Mouse (Mus musculus): Measurements from ENCODE around the gene Tfap4.

The Tfap4 gene

DNA sequence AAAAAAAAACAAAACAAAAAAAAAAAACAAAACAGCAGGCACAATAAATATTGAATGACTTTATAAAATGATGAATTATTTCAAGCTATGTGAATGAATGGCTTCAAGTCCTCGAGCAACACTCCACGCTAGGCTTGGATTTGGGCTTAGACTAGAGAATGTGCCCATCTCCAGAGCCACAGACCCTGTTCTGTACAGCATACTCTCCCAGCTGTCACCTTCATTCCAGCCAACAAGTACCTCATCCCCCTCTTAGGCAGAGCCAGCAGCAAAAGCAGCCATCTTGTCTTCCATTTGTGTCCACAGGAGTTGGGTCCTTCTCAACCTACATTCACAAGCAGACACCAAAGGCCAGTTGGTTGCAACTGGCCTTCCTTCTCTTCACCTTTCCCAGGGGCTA lies 39.8 kb downstream of the Tfap4 start:
- DNase-seq (ENCODE audit: low spot score), result no peak

DNA sequence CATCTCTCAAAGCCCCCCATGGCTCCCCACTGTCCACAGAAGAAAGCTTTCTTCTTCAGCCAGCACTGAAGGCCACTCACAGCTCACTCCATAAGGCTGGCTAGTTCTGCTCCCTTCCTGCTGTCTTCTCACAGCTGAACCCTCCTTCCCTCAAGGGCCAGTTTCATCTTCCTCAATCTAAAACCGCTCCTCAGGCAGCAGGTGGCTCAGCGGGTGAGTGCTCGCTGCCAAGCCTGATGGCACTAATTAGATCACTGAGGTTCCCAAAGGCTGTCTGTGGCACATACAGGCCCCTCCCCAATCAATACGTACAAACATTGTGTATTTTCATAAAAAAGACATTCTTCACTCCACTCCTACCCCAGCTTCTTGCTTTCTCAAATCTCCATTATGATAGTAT lies 40.5 kb downstream of the Tfap4 start:
- DNase-seq (ENCODE audit: low spot score), result no peak

DNA sequence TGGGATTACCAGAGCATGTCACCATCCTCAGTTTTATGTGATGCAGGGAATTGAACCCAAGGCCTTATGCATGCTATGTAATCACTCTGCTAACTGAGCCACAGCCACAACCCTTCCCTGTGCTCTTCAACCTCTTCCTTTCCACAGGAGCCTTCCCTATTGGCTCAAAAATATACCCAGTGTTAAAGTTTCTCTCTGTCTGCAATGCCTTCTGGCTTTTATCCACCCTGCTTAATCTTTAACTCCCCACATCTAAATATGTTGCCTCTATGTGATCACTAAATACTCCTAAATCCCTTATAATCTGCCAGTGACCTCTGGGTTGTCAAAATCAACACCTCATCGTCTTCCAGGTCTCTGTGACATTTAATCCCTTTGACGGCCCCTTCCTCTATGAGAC lies 41.7 kb downstream of the Tfap4 start:
- no peak for DNase-seq (ENCODE audit: low spot score)

DNA sequence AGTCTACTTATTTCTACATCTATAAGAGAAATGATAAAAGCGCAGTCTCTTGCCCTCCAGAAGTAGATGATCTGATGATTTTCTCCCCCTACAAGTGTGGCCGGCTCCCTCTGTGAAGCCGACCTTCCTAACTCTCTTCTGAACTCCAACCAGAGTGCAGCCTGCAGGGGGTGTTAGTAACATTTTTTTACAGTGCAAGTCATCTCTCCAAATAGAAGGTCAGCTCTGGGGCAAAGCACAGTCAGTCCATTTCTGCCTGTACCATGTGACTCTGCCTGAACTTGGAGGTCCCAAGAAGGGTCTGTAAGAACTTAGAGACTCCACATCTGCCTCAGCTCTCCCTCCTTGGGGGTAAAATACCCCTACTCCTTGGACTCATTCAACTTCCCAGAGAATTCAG lies 45.3 kb downstream of the Tfap4 start:
- no peak for DNase-seq (ENCODE audit: low spot score)

DNA sequence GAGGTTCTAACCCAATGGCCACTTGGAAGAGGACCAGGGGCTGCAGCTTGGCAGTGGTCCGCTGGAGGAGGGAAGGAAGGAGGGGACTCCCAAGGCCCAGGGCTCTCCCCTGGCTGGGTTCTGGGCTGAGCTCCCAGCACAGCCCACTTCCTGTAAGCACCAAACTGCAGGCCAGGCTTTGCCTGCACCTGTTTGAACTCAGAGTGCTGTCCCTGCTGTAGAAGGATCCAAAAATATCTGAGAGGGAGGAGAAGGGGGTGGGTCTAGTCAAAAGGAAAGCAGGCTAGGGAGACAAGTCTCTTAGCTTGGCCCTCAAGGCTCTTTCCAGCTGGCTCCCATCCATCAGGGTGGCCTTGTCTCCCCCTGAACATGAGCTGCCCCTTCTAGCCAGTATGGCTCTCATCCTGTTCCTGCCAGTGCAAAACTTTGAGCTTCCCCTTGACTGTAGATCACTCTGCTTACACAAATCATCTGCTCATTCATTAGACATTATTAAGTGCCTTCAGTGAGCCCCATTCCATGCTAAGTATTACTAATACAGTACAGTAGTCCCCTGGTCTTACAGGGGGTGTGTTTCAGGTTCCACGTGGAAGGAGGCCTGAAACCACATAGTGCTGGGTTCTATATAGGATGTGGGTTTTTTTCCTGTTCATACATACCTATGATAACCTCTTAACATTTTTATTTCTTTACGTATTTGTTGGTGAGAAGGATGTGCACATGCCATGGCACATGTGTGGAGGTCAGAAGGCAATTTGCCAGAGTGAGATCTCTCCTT lies 46.8 kb downstream of the Tfap4 start:
- DNase-seq (ENCODE audit: low spot score), result no peak

DNA sequence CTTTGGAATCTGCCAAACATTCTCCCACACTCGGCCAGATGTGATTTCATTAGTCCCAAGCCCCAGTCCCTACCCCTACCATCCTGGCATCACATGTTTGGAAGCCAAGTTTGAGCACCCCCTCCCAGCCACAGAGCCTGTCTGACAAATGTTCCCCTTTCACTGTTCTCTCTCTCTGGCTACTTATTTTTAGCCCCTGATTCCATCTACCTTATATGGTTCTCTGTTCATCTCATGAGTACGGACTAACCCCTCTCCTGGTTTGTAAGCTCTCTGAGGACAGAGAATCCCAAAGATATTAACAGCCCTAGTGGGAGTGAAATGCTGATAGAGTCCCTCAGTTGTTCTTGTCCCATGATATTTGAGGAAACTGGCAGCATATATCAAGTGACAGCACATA lies 48.3 kb downstream of the Tfap4 start:
- DNase-seq (ENCODE audit: low spot score), result no peak

DNA sequence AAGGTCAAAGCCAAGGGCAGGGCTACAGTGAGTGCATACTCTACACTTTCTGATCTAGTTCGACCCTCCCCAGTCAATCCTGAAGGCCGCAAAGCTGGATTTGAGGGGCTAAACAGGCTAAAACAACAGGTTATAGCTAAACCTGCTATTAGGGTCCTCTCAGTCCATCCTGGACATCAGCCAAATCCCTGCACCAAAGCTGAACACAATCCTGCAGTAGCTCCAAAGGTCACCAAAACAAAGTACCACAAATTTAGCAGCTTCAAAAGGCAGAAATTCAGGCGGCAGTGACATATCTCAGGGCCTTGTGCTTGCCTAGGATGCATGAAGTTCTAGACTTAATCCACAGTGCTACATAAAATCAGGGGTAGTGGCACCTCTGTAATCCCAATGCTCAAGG lies 53.5 kb downstream of the Tfap4 start:
- no peak for DNase-seq (ENCODE audit: low spot score)

DNA sequence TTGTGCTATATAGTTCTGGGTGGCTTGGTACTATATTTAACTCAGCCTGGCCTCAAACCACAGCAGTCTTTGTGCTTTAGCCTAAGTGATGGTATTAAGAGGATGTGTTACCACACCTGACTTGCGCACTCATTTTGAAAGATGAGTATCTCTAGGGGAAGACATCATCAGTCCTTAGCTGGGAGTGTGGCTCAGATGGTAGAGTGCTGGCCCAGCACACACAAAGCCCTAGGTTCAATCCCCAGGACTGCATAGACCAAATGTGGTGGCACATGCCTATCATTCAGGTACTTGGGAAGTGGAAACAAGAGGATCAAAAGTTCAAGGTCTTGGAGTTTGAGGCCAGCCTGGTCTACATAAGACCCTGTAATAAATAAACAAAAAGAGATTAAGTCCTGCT lies 56.2 kb downstream of the Tfap4 start:
- no peak for DNase-seq (ENCODE audit: low spot score)

DNA sequence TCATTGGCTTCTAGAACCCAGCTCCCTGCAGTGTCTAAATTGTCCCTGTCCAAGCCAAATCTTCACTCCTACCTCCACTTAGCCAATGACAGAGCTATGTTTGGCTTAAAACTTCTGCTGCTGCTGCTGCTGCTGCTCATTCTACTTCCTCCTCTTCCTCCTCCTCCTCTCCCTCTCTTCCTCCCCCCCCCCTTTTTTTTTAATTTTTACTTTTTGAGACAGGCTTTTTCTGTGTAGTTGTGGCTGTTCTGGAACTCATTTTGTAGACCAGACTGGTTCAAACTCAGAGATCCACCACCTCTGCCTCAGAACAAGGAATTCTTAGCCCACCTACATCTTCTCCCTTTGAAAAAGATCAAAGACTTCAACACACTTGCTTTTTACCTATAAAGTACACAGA lies 57.1 kb downstream of the Tfap4 start:
- DNase-seq (ENCODE audit: low spot score), result no peak

DNA sequence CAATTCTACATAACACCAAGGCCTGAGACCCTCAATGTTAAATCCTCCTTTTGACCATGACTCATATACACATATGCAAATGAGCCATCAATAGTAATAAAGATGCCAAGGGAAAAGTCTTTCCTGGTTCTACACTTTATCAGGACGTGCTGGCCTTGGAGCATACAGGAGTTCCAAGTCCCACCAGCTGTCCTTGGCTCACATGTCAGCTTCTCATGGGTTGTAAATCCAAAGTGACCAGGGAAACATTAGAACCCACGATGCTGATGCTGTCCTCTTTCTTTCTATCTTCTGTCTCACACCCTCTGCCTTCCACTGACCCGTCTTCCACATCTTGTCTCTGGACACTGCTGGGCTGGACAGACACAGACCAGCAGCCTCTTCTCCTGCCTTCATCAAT lies 58.0 kb downstream of the Tfap4 start:
- DNase-seq (ENCODE audit: low spot score), result no peak

DNA sequence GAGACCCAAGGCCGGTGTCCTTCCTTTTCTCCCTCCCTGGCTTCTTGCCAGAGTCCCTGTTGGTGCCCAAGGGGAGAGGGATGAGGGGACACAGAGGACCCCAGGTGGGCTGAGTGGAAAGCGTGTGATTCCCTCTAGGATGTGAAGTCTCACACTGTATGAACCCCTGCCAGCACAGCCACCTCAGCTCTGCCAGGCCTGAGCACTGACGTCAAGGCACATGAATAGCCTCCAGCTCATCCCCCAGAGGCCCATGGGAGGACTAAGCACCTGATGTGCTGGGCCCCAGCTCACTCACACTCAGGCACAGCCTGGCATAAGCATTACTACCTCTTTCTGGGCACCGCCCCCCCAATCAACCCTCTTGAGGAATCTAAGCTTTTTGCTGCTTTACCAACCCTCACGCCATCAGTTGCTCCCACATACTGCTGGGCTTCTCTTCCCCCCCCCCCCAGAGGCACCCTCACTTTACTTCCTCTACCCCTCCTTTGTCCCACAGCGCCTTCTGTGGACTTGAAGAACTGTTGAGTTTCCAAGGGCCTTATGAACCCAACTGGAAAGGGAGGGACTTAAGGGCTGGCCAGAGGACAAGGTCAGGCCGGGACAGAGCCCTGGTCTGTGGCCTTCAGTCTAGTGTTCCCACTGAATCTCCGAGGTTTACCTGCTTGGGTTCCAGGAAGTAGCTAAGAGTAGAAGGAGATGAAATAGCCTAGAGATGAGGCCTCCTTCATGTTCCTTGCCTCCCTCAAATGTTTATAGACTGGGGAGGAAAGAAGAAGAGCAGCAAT lies 58.9 kb downstream of the Tfap4 start:
- no peak for DNase-seq (ENCODE audit: low spot score)

DNA sequence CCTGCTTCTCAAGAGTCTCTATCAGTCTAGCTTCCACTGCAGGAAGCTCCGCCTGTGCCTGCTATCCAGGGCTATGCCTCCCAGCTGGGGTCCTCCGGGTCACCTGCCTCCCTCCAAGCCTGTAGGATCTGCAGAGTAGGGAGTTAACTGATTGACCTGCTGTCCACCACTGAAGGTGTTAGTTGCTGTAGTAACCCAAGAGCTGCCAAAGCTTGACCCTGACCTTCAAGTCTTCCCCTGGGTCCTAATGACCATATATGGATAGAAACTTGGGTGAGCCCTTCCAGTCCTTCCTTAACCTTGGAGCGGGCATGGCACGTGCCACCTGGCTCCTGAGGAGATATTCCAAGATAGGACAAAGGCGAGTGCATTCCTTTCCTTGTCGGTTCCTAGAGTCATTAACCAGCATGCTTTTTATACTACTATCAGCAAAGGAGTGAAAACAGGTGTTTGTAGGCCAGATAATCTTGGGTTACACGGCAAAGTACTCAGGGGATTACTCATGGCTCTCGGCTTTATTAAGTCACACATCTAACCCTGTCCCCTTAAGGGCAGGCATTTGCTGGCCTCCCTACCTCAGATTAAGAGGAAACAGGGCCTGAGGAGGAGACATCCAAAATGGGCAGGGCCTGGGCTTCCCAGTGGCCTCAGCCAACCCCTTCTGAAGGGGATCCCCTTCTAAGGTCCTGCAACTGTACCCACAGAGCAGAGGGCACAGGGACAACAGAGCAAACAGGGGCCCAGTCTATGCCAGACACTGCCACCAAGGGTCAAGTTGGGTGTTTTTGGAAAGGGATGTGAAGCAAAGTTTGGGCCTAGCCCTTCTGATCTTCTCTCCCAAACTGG lies 61.7 kb downstream of the Tfap4 start:
- no peak for DNase-seq (ENCODE audit: low spot score)

DNA sequence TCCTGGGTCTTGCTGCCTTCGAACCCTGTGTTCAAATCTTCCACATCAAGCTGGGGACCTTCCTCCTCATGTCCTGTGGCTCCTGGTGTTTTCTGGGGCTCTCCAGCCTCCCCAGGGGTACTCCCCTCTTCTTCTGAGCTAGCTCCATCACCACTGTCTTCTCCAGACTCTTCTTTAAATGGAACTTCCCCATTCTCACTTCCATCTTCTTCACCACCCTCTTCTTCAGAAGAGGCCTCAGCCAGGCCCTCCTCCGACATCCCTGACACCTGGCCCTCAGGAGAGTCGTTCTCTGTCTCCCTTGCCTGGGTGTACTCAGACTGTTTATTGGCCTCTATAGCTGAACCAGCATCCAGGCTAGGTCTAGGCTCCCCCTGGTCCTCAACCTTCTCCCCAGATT lies 63.2 kb downstream of the Tfap4 start:
- no peak for DNase-seq (ENCODE audit: low spot score)

DNA sequence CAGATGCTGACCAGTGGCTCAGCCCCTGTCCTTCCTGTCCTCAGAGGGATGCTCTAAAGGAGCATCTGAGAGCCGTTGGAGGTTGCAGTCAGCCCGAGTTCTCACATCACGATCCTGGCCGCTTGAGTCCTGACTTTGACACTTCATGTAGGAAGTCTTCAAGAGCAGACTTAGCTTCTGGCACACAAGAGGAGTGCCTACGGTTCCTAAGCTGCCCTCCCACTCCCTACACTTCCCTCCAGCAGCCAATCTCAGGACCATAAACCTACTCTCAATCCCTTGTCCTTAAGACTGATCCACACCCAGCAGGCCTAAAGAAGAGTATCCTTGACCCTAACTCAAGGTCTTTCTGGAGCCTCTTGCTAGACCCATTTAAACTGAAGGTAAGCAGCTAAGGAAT lies 63.8 kb downstream of the Tfap4 start:
- DNase-seq (ENCODE audit: low spot score), result no peak
